Mouse (Mus musculus) neural tube, embryonic 10.5 days (tissue): Measurements from ENCODE around the gene Prkce.
"Not testable (repeated sequence)": the region's sequence is repeated elsewhere in the genome, so short reads cannot be mapped to it uniquely, and the experiment has no call there.

Experiments
- DNase-seq: peaks from one replicate; pipeline ENCODE4 v3.0.0-alpha.2; 2017; ENCODE audit warnings: low spot score; ENCODE audit errors: extremely low spot score

Gene Prkce

GRCm38 (mm10) chr17:86476674-86477073 is 309.1 kb downstream of the Prkce start:
- no peak for DNase-seq

GRCm38 (mm10) chr17:86477401-86477800 is 309.8 kb downstream of the Prkce start:
- not testable (repeated sequence) for DNase-seq

- DNase-seq, result no peak
Observed at GRCm38 (mm10) chr17:86479406-86479805, 311.8 kb downstream of the Prkce start.

- DNase-seq, result no peak
Observed at GRCm38 (mm10) chr17:86482675-86483074, 315.1 kb downstream of the Prkce start.

GRCm38 (mm10) chr17:86484087-86484737 is 316.6 kb downstream of the Prkce start:
- DNase-seq, result peak; percentile 79

- DNase-seq, result no peak
Observed at GRCm38 (mm10) chr17:86486657-86487056, 319.1 kb downstream of the Prkce start.

- DNase-seq, result no peak
Observed at GRCm38 (mm10) chr17:86487450-86487849, 319.9 kb downstream of the Prkce start.

- DNase-seq, result no peak
Observed at GRCm38 (mm10) chr17:86489827-86490226, 322.2 kb downstream of the Prkce start.

GRCm38 (mm10) chr17:86492376-86492775 is 324.8 kb downstream of the Prkce start:
- no peak for DNase-seq

GRCm38 (mm10) chr17:86493891-86494420 is 326.4 kb downstream of the Prkce start:
- no peak for DNase-seq

GRCm38 (mm10) chr17:86494494-86494893 is 326.9 kb downstream of the Prkce start:
- no peak for DNase-seq

GRCm38 (mm10) chr17:86494895-86495294 is 327.3 kb downstream of the Prkce start:
- no peak for DNase-seq

- DNase-seq, result peak; percentile 23
Observed at GRCm38 (mm10) chr17:86496123-86496771, 328.7 kb downstream of the Prkce start.

GRCm38 (mm10) chr17:86497302-86497701 is 329.7 kb downstream of the Prkce start:
- no peak for DNase-seq

- DNase-seq, result peak; percentile 25
Observed at GRCm38 (mm10) chr17:86499359-86500045, 331.9 kb downstream of the Prkce start.

- no peak for DNase-seq
Observed at GRCm38 (mm10) chr17:86501393-86501792, 333.8 kb downstream of the Prkce start.

GRCm38 (mm10) chr17:86503208-86503897 is 335.8 kb downstream of the Prkce start:
- DNase-seq, result no peak

GRCm38 (mm10) chr17:86505183-86505631 is 337.6 kb downstream of the Prkce start, which contains the start of gene Gm10309:
TSS of gene Gm10309 (minus strand) at chr17:86505232.
- no peak for DNase-seq

- DNase-seq, result no peak
Observed at GRCm38 (mm10) chr17:86506881-86507280, 339.3 kb downstream of the Prkce start.

- DNase-seq, result no peak
Observed at GRCm38 (mm10) chr17:86507342-86508211, 340.0 kb downstream of the Prkce start.

GRCm38 (mm10) chr17:86508212-86508490 is 340.6 kb downstream of the Prkce start:
- no peak for DNase-seq
